Mouse (Mus musculus) spleen, adult 2 months (tissue): ENCODE measurements around the gene Gpr61.

Experiments used
- CTCF ChIP-seq: fragments of 200-500 bp; IDR thresholded peaks from 2 replicates; pipeline ENCODE4 v1.5.1; 2011; ENCODE audit warnings: mild to moderate bottlenecking, inconsistent platforms; ENCODE audit not compliant: insufficient read depth, insufficient read length, insufficient replicate concordance; ENCODE audit errors: extremely low read depth
- POLR2A ChIP-seq: fragments of 200-500 bp; IDR thresholded peaks from 2 replicates; pipeline ENCODE4 v1.6.1; 2011; ENCODE audit warnings: low read depth, low read length, inconsistent platforms

DNA sequence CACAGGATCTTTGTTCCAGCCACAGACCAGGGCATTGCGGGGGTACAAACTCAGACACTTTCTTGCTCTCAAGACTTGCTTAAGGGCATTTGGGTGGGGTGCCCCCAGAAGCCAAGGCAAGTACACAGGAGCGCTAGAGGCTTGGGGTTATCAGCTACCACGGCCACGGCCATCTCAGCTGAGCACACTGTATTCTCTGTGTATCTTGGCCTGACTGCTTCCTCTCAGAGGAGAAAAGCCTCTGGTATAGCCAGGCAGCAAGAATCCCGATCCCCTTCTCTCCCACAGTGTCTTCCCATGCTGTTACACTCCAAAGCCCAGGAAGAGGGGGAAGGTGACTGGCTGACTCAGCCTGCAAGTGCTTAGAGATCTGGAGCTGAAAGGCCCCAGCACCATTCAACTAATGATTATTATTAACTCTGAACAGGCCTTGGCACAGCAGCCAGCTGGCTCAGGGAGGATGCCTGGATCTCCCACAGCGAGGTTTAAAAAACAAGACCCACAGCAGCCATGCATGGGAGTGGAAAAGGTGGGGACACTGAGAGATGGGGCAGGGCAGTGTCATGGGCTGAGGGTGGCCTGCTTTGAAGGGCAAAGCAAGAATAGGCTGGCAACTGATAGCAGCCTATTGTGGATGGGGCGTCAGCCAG lies 41.4 kb upstream of the Gpr61 start:
- TF ChIP-seq CTCF (no peak), POLR2A (no peak)
